Mouse (Mus musculus): ENCODE results near the gene Taf5l. TPM values are rescaled to one million over a fixed set of nuclear protein-coding genes. Genes with fewer than 3 reads are reported as not detected.
"Not testable (repeated sequence)": the region's sequence is repeated elsewhere in the genome, so short reads cannot be mapped to it uniquely, and the experiment has no call there.

Gene Taf5l
- total RNA-seq (2021) = 10 to 100 TPM; 19.5 to 21.3 TPM
- long read RNA-seq, experiment 1, transcript Taf5l-202 (5 exons, 2,973 nt) = major isoform, 24 of 34 reads
- long read RNA-seq, experiment 1, partial matches to known transcripts = 5 of 34 reads
- long read RNA-seq, experiment 1, other reads (novel, unspliced or antisense) = 3 of 34 reads
- long read RNA-seq, experiment 2, transcript Taf5l-202 (5 exons, 2,973 nt) = major isoform, 28 of 38 reads
- long read RNA-seq, experiment 2, partial matches to known transcripts = 1 of 38 reads
- long read RNA-seq, experiment 2, other reads (novel, unspliced or antisense) = 6 of 38 reads

GRCm38 (mm10) chr8:124021237-124022227, at the start of gene Taf5l, which contains the start of gene Urb2:
Gene Taf5l (minus strand): TSS chr8:124021397.
Gene Urb2 (plus strand): TSS chr8:124021508.
- DNase-seq (ENCODE audit: low spot score in 2 of 2) = peak; percentile 93

GRCm38 (mm10) chr8:124070363-124071324, 49.4 kb upstream of the Taf5l start:
- DNase-seq (ENCODE audit: low spot score in 2 of 2) = peak; percentile 45 to 64

GRCm38 (mm10) chr8:124067059-124067750, 46.0 kb upstream of the Taf5l start:
- no peak for DNase-seq (ENCODE audit: low spot score in 2 of 2)

- DNase-seq (ENCODE audit: low spot score in 2 of 2) = no peak
These were observed 45.3 kb upstream of the Taf5l start for GRCm38 (mm10) chr8:124066325-124067058.

- no peak for DNase-seq (ENCODE audit: low spot score in 2 of 2)
These were observed 35.8 kb upstream of the Taf5l start for GRCm38 (mm10) chr8:124056832-124057655.

- DNase-seq (ENCODE audit: low spot score in 2 of 2) = no peak
These were observed 31.4 kb upstream of the Taf5l start for GRCm38 (mm10) chr8:124052568-124052967.

- DNase-seq (ENCODE audit: low spot score in 2 of 2) = peak; percentile 73 to 75
These were observed 30.9 kb upstream of the Taf5l start for GRCm38 (mm10) chr8:124052110-124052509.

- DNase-seq (ENCODE audit: low spot score in 2 of 2) = no peak
These were observed 24.7 kb upstream of the Taf5l start for GRCm38 (mm10) chr8:124045856-124046255.

GRCm38 (mm10) chr8:124044931-124045330, 23.7 kb upstream of the Taf5l start:
- DNase-seq (ENCODE audit: low spot score in 2 of 2) = no peak

GRCm38 (mm10) chr8:124044421-124044820, 23.2 kb upstream of the Taf5l start:
- no peak for DNase-seq (ENCODE audit: low spot score in 2 of 2)

GRCm38 (mm10) chr8:124042201-124042600, 21.0 kb upstream of the Taf5l start:
- no peak for DNase-seq (ENCODE audit: low spot score in 2 of 2)

- DNase-seq (ENCODE audit: low spot score in 2 of 2) = no peak
These were observed 18.2 kb upstream of the Taf5l start for GRCm38 (mm10) chr8:124039351-124039750.

- no peak for DNase-seq (ENCODE audit: low spot score in 2 of 2)
These were observed 16.9 kb upstream of the Taf5l start for GRCm38 (mm10) chr8:124038121-124038520.

- DNase-seq (ENCODE audit: low spot score in 2 of 2) = no peak
These were observed 12.2 kb upstream of the Taf5l start for GRCm38 (mm10) chr8:124033400-124033799.

- DNase-seq (ENCODE audit: low spot score in 2 of 2) = no peak
These were observed 6.6 kb upstream of the Taf5l start for GRCm38 (mm10) chr8:124027831-124028230.

- not testable (repeated sequence) for DNase-seq (ENCODE audit: low spot score in 2 of 2)
These were observed 5.1 kb upstream of the Taf5l start for GRCm38 (mm10) chr8:124026265-124026664.

- no peak for DNase-seq (ENCODE audit: low spot score in 2 of 2)
These were observed 559 bp downstream of the Taf5l start for GRCm38 (mm10) chr8:124020439-124021236.

GRCm38 (mm10) chr8:124019782-124020181, 1.4 kb downstream of the Taf5l start:
- no peak for DNase-seq (ENCODE audit: low spot score in 2 of 2)

Data from layer of hippocampus, postnatal 14 days (tissue).